Mouse (Mus musculus): ENCODE measurements around the gene Myh14. TPM values are rescaled to one million over a fixed set of nuclear protein-coding genes. Genes with fewer than 3 reads are reported as not detected.
A peak's percentile ranks its signal among the peaks of the same experiment; 100 is the strongest.

Gene Myh14
- total RNA-seq, 1 experiment = 7.0 TPM

- Histone ChIP-seq H3K4me3 (ENCODE audit: insufficient read depth in 1 of 2, low read depth in 1 of 2, low read length in 2 of 2, poor library complexity in 1 of 2, severe bottlenecking in 1 of 2) (no peak overlapping the region), H3K4me1 (ENCODE audit: control insufficient read depth in 2 of 2, insufficient read depth in 2 of 2, low read length in 2 of 2, poor library complexity in 1 of 2) (peaks cover 0 to 10% of the 10 kb centered on the region in 2 experiments; a peak in 1 of 4 replicates), H3K9ac (ENCODE audit: insufficient read depth, low read depth, low read length, poor library complexity, severe bottlenecking) (no peak overlapping the region), H3K36me3 (ENCODE audit: control insufficient read depth, insufficient read depth, low read length, poor library complexity, severe bottlenecking) (no peaks in the 10 kb centered on the region), H3K27ac (ENCODE audit: insufficient read depth, low read depth, low read length, poor library complexity, severe bottlenecking) (no peak overlapping the region), H3K9me3 (ENCODE audit: control insufficient read depth, insufficient read depth, low read depth, low read length) (no peaks in the 10 kb centered on the region)
- TF ChIP-seq ZNF384 (IDR thresholded peaks at IDR 0.05; ENCODE audit: low read depth, low read length) (no peak), CHD2 (IDR thresholded peaks at IDR 0.05; ENCODE audit: low read depth, low read length) (no peak)
- in situ Hi-C loops (cut with MboI; ENCODE audit: low sequenced_read_pairs in 2 of 2, unreplicated experiment in 2 of 2) = no loop called here
- no peak for DNase-seq (ENCODE audit: low read depth, low spot score)
Observed at GRCm38 (mm10) chr7:44661219-44661618, 9.4 kb downstream of the Myh14 start.

DNA sequence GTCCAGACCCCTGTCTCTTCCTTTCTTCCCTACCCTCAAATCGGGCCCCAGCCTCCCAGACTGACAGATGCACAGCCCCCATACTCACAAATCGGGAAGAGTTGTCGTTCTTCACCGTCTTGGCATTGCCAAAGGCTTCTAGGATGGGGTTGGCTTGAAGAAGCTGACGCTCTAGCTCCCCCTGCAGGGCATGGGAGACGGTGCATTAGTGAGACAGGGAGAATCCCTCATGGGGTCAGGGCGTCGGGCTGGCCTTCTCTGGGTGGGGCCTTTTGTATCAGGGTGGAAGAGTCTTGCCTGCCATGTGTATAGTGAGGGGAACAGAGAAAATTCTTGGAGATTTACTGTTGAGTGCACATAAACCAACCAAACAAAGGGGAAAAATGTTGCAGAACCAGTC lies 15.1 kb downstream of the Myh14 start:
- H3K36me3 ChIP-seq (ENCODE audit: control insufficient read depth, insufficient read depth, low read length, poor library complexity, severe bottlenecking) = no peaks in the 10 kb centered on the region
- peak; percentile 95 for DNase-seq (ENCODE audit: low read depth, low spot score)
- in situ Hi-C loops (cut with MboI; ENCODE audit: low sequenced_read_pairs in 2 of 2, unreplicated experiment in 2 of 2) = no loop called here
- H3K27ac ChIP-seq (ENCODE audit: insufficient read depth, low read depth, low read length, poor library complexity, severe bottlenecking) = no peak overlapping the region
- no peak overlapping the region for H3K9ac ChIP-seq (ENCODE audit: insufficient read depth, low read depth, low read length, poor library complexity, severe bottlenecking)
- TF ChIP-seq CHD2 (IDR thresholded peaks at IDR 0.05; ENCODE audit: low read depth, low read length) = no peak
- no peak for TF ChIP-seq ZC3H11A (IDR thresholded peaks at IDR 0.05; ENCODE audit: borderline replicate concordance, low read depth, low read length)
- no peak for TF ChIP-seq MAFK (IDR thresholded peaks at IDR 0.05; ENCODE audit: insufficient read depth, low read depth, low read length)
- TF ChIP-seq HCFC1 (IDR thresholded peaks at IDR 0.05; ENCODE audit: borderline replicate concordance, insufficient read depth, low read length) = no peak
- TF ChIP-seq ZNF384 (IDR thresholded peaks at IDR 0.05; ENCODE audit: low read depth, low read length) = no peak
- peaks cover 0 to 2% of the 10 kb centered on the region in 2 experiments; a peak in 1 of 4 replicates for H3K4me1 ChIP-seq (ENCODE audit: control insufficient read depth in 2 of 2, insufficient read depth in 2 of 2, low read length in 2 of 2, poor library complexity in 1 of 2)
- no peaks in the 10 kb centered on the region for H3K9me3 ChIP-seq (ENCODE audit: control insufficient read depth, insufficient read depth, low read depth, low read length)
- H3K4me3 ChIP-seq (ENCODE audit: insufficient read depth in 1 of 2, low read depth in 1 of 2, low read length in 2 of 2, poor library complexity in 1 of 2, severe bottlenecking in 1 of 2) = no peak overlapping the region

DNA sequence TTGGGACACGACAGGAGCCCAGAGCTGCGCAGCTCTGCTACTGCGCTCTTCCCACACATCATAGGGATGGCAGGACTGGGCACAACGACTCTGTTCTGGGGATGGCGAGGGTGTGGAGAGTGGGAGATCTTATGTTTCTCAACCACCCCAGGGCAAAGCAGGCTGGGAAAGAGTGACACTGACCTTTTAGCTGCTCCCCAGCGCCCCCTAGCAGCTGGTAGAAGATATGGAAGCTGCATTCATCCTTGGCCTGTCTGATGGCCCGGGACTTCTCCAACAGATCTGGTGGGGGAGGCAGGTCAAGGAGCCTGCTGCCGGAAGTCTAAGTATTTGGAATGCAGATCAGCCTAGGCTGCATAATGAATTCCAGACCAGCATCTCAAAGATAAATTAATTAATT lies 16.9 kb downstream of the Myh14 start:
- peak; percentile 87 for DNase-seq (ENCODE audit: low read depth, low spot score)
- H3K4me3 ChIP-seq (ENCODE audit: insufficient read depth in 1 of 2, low read depth in 1 of 2, low read length in 2 of 2, poor library complexity in 1 of 2, severe bottlenecking in 1 of 2) = no peak overlapping the region
- TF ChIP-seq MAFK (IDR thresholded peaks at IDR 0.05; ENCODE audit: insufficient read depth, low read depth, low read length) (no peak), CHD2 (IDR thresholded peaks at IDR 0.05; ENCODE audit: low read depth, low read length) (no peak), ZNF384 (IDR thresholded peaks at IDR 0.05; ENCODE audit: low read depth, low read length) (no peak), ZC3H11A (IDR thresholded peaks at IDR 0.05; ENCODE audit: borderline replicate concordance, low read depth, low read length) (no peak)

DNA sequence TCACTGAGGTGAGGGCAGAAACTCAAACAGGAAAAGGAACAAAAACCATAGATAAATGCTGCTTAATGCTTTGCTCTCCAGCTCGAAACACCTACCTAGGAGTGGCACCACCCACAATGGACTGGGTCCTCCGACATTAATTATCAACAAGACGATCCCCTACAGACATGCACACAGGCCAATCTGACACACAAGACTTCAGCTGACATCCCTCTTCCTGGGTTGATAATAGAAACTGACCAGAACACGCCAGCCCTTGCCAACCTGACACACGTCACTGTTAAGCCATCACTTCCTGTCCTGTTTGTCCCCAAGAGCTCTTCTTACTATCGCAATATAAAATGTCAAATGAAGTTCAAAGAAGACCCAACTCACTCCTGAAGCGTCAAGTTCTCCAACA lies 19.2 kb downstream of the Myh14 start:
- in situ Hi-C loops (cut with MboI; ENCODE audit: low sequenced_read_pairs in 2 of 2, unreplicated experiment in 2 of 2) = no loop called here

More for the DNA sequence above, 16.9 kb downstream of the Myh14 start:
- Histone ChIP-seq H3K36me3 (ENCODE audit: control insufficient read depth, insufficient read depth, low read length, poor library complexity, severe bottlenecking) (no peaks in the 10 kb centered on the region), H3K4me1 (ENCODE audit: control insufficient read depth in 2 of 2, insufficient read depth in 2 of 2, low read length in 2 of 2, poor library complexity in 1 of 2) (peaks cover 0 to 2% of the 10 kb centered on the region in 2 experiments; a peak in 1 of 4 replicates), H3K9ac (ENCODE audit: insufficient read depth, low read depth, low read length, poor library complexity, severe bottlenecking) (no peak overlapping the region), H3K9me3 (ENCODE audit: control insufficient read depth, insufficient read depth, low read depth, low read length) (no peaks in the 10 kb centered on the region), H3K27ac (ENCODE audit: insufficient read depth, low read depth, low read length, poor library complexity, severe bottlenecking) (no peak overlapping the region)
- in situ Hi-C loops (cut with MboI; ENCODE audit: low sequenced_read_pairs in 2 of 2, unreplicated experiment in 2 of 2) = no loop called here

GRCm38 (mm10) chr7:44649990-44650389 lies 20.7 kb downstream of the Myh14 start:
- no peaks in the 10 kb centered on the region for H3K9me3 ChIP-seq (ENCODE audit: control insufficient read depth, insufficient read depth, low read depth, low read length)
- in situ Hi-C loops (cut with MboI; ENCODE audit: low sequenced_read_pairs in 2 of 2, unreplicated experiment in 2 of 2) = no loop called here
- peak; percentile 46; the same call in 1 of the 2 replicates for TF ChIP-seq ZC3H11A (IDR thresholded peaks at IDR 0.05; ENCODE audit: borderline replicate concordance, low read depth, low read length)
- TF ChIP-seq HCFC1 (IDR thresholded peaks at IDR 0.05; ENCODE audit: borderline replicate concordance, insufficient read depth, low read length) = no peak
- no peak for TF ChIP-seq ZNF384 (IDR thresholded peaks at IDR 0.05; ENCODE audit: low read depth, low read length)
- no peak for TF ChIP-seq MAFK (IDR thresholded peaks at IDR 0.05; ENCODE audit: insufficient read depth, low read depth, low read length)
- TF ChIP-seq CHD2 (IDR thresholded peaks at IDR 0.05; ENCODE audit: low read depth, low read length) = no peak
- H3K36me3 ChIP-seq (ENCODE audit: control insufficient read depth, insufficient read depth, low read length, poor library complexity, severe bottlenecking) = no peaks in the 10 kb centered on the region
- no peak overlapping the region for H3K9ac ChIP-seq (ENCODE audit: insufficient read depth, low read depth, low read length, poor library complexity, severe bottlenecking)
- H3K4me3 ChIP-seq (ENCODE audit: insufficient read depth in 1 of 2, low read depth in 1 of 2, low read length in 2 of 2, poor library complexity in 1 of 2, severe bottlenecking in 1 of 2) = no peak overlapping the region
- H3K4me1 ChIP-seq (ENCODE audit: control insufficient read depth in 2 of 2, insufficient read depth in 2 of 2, low read length in 2 of 2, poor library complexity in 1 of 2) = peaks cover 0 to 2% of the 10 kb centered on the region in 2 experiments; a peak in 1 of 4 replicates
- H3K27ac ChIP-seq (ENCODE audit: insufficient read depth, low read depth, low read length, poor library complexity, severe bottlenecking) = no peak overlapping the region
- peak; percentile 77 for DNase-seq (ENCODE audit: low read depth, low spot score)

More for the DNA sequence above, 19.2 kb downstream of the Myh14 start:
- Histone ChIP-seq H3K36me3 (ENCODE audit: control insufficient read depth, insufficient read depth, low read length, poor library complexity, severe bottlenecking) (no peaks in the 10 kb centered on the region), H3K4me3 (ENCODE audit: insufficient read depth in 1 of 2, low read depth in 1 of 2, low read length in 2 of 2, poor library complexity in 1 of 2, severe bottlenecking in 1 of 2) (no peak overlapping the region), H3K9me3 (ENCODE audit: control insufficient read depth, insufficient read depth, low read depth, low read length) (no peaks in the 10 kb centered on the region), H3K4me1 (ENCODE audit: control insufficient read depth in 2 of 2, insufficient read depth in 2 of 2, low read length in 2 of 2, poor library complexity in 1 of 2) (peaks cover 0 to 2% of the 10 kb centered on the region in 2 experiments; a peak in 1 of 4 replicates), H3K9ac (ENCODE audit: insufficient read depth, low read depth, low read length, poor library complexity, severe bottlenecking) (no peak overlapping the region), H3K27ac (ENCODE audit: insufficient read depth, low read depth, low read length, poor library complexity, severe bottlenecking) (no peak overlapping the region)
- TF ChIP-seq ZNF384 (IDR thresholded peaks at IDR 0.05; ENCODE audit: low read depth, low read length) (no peak), MAFK (IDR thresholded peaks at IDR 0.05; ENCODE audit: insufficient read depth, low read depth, low read length) (no peak), ZC3H11A (IDR thresholded peaks at IDR 0.05; ENCODE audit: borderline replicate concordance, low read depth, low read length) (no peak), CHD2 (IDR thresholded peaks at IDR 0.05; ENCODE audit: low read depth, low read length) (no peak), HCFC1 (IDR thresholded peaks at IDR 0.05; ENCODE audit: borderline replicate concordance, insufficient read depth, low read length) (no peak)
- no peak for DNase-seq (ENCODE audit: low read depth, low spot score)
